Mouse (Mus musculus): Measurements from ENCODE around the gene Olfr1427.

DNA sequence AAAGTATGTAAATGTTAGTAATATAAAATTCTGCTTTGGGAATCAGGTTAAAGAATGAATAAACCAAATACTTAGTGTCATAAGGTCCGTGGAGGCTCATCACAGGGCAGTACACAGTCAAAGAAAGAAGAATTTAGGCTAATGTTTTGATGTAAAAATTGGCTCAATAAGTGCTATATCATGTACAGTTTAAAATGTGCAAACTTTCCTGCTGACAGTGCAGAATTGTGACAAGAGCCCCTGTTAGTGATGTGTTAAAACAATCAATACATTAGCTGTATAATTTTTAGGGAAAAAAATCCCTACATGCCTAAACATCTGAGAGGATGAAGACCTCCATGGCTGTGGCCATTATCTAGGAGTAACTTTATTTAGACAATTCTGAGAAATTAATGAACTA, 10.7 kb upstream of the Olfr1427 start:
- TF ChIP-seq CTCF (IDR thresholded peaks at IDR 0.05; ENCODE audit: low read depth, low read length), result no peak
- no peak for TF ChIP-seq GATA2 (IDR thresholded peaks at IDR 0.05; ENCODE audit: borderline replicate concordance, low read depth, low read length)
- TF ChIP-seq POLR2AphosphoS5 (IDR thresholded peaks at IDR 0.05; ENCODE audit: insufficient replicate concordance, low read depth, low read length), result no peak
